Mouse (Mus musculus) intestine, embryonic 16.5 days (tissue): ENCODE measurements around the gene Gpc4. TPM values are rescaled to one million over a fixed set of nuclear protein-coding genes. Genes with fewer than 3 reads are reported as not detected.

Source experiments
- ATAC-seq: fragments of 200-750 bp; cut with Nextera tagmentation; 2 replicates; pipeline ENCODE4 v1.8.0; 2017; ENCODE audit warnings: moderate TSS enrichment, moderate library complexity
- H3K27ac ChIP-seq: fragments of 300-500 bp; sonication (generic); 2 replicates; pipeline ENCODE4 v1.5.1; 2014; ENCODE audit warnings: mild to moderate bottlenecking, low read length
- H3K27me3 ChIP-seq: fragments of 300-500 bp; sonication (generic); replicated peaks from 2 replicates; pipeline ENCODE4 v1.6.1; 2014; ENCODE audit warnings: low read length, control low read depth, mixed read lengths; ENCODE audit not compliant: control insufficient read depth, insufficient read depth
- H3K36me3 ChIP-seq: fragments of 300-500 bp; sonication (generic); 2 replicates; pipeline ENCODE4 v1.6.1; 2014; ENCODE audit warnings: low read length, control low read depth; ENCODE audit not compliant: control insufficient read depth, insufficient read depth
- H3K4me1 ChIP-seq: fragments of 300-500 bp; sonication (generic); 2 replicates; pipeline ENCODE4 v1.6.1; 2014; ENCODE audit warnings: low read length, control low read depth, mixed read lengths; ENCODE audit not compliant: control insufficient read depth, insufficient read depth
- H3K4me2 ChIP-seq: fragments of 300-500 bp; sonication (generic); 2 replicates; pipeline ENCODE4 v1.6.1; 2014; ENCODE audit warnings: low read depth, low read length, control low read depth
- H3K4me3 ChIP-seq: fragments of 300-500 bp; sonication (generic); 2 replicates; pipeline ENCODE4 v1.5.1; 2014; ENCODE audit warnings: mild to moderate bottlenecking, low read length
- H3K9ac ChIP-seq: fragments of 300-500 bp; sonication (generic); 2 replicates; pipeline ENCODE4 v1.6.1; 2014; ENCODE audit warnings: low read depth, low read length
- H3K9me3 ChIP-seq: fragments of 300-500 bp; sonication (generic); 2 replicates; pipeline ENCODE4 v1.6.1; 2016; ENCODE audit warnings: low read length, control low read depth; ENCODE audit not compliant: control insufficient read depth
- WGBS: fragments of 180-500 bp; shearing (Covaris S2); extraction: QIAGEN DNeasy Blood & Tissue Kit; methylation state at CpG from one replicate; pipeline ENCODE4 v1.1.7; 2014; 5-methylcytosine and 5-hydroxymethylcytosine counted together
- polyA plus RNA-seq: library from polyadenylated mRNA; unstranded; fragments of >200 nt; fragmentation: Nextera tagmentation; extraction: Ambion mirVana; gene quantifications from 2 replicates; pipeline ENCODE4 v1.2.1, GENCODE M21; 2015

The Gpc4 gene
- polyA plus RNA-seq = 26.3 and 26.6 TPM in 2 replicates

- H3K4me2 ChIP-seq = peak within 1 kb of the TSS; percentile 72
- no peaks in the 10 kb centered on the region for H3K9me3 ChIP-seq
- H3K4me1 ChIP-seq = no peaks in the 10 kb centered on the region
- peak within 1 kb of the TSS; percentile 58 for H3K4me3 ChIP-seq
- 15% methylated on average over 47 of the region's 76 CpGs for WGBS
- 0 out of 2 replicates have a peak, but pooled peaks cover 3% of the 10 kb centered on the region for H3K27me3 ChIP-seq
- H3K27ac ChIP-seq = no peak within 1 kb of the TSS
- no peaks in the 10 kb centered on the region for H3K36me3 ChIP-seq
- H3K9ac ChIP-seq = peak within 1 kb of the TSS; percentile 69
- ATAC-seq = peak; percentile 93
These were observed at the start of gene Gpc4 for GRCm38 (mm10) chrX:52164738-52165554. Gene Gpc4 (minus strand): TSS chrX:52165252.

DNA sequence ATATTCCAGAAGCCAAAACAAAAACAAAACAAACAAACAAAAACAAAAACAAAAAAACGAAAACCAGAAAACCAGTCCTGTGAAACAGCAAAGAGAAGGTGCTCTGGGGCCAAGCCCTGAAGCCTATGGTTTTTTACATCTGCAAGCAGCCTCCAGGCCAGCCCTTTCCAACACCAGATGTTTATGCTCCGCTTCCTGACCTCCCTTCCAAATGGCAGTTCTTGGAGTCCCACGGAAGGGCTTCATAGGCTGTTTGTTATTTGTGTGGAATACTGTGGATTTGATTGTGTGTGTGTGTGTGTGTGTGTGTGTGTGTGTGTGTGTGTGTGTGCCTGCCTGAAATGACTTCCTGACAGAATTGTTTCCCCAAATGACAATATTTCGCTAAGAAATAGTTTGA, 47.8 kb upstream of the Gpc4 start:
- Histone ChIP-seq H3K9me3 (no peaks in the 10 kb centered on the region), H3K4me1 (no peaks in the 10 kb centered on the region), H3K27me3 (peaks cover 3% of the 10 kb centered on the region; the same call in 1 of the 2 replicates), H3K4me2 (no peak overlapping the region), H3K36me3 (no peaks in the 10 kb centered on the region), H3K9ac (no peak overlapping the region), H3K27ac (no peak overlapping the region), H3K4me3 (no peak overlapping the region)
- no peak for ATAC-seq
- 55% methylated on average over 4 of the region's 4 CpGs for WGBS

GRCm38 (mm10) chrX:52199836-52200235, 34.8 kb upstream of the Gpc4 start:
- no peak overlapping the region for H3K4me3 ChIP-seq
- H3K9me3 ChIP-seq = no peaks in the 10 kb centered on the region
- no peak overlapping the region for H3K9ac ChIP-seq
- H3K4me2 ChIP-seq = no peak overlapping the region
- 33% methylated on average over 6 of the region's 6 CpGs for WGBS
- no peaks in the 10 kb centered on the region for H3K36me3 ChIP-seq
- no peak for ATAC-seq
- H3K4me1 ChIP-seq = no peaks in the 10 kb centered on the region
- H3K27ac ChIP-seq = no peak overlapping the region
- 0 out of 2 replicates have a peak, but pooled peaks cover 2% of the 10 kb centered on the region for H3K27me3 ChIP-seq

- Histone ChIP-seq H3K4me3 (no peak overlapping the region), H3K27ac (no peak overlapping the region), H3K9me3 (no peaks in the 10 kb centered on the region), H3K4me1 (no peaks in the 10 kb centered on the region), H3K4me2 (no peak overlapping the region), H3K9ac (no peak overlapping the region), H3K36me3 (no peaks in the 10 kb centered on the region), H3K27me3 (0 out of 2 replicates have a peak, but pooled peaks cover 2% of the 10 kb centered on the region)
- no peak for ATAC-seq
- 38% methylated on average over 4 of the region's 4 CpGs for whole genome bisulfite sequencing
These were observed 28.4 kb upstream of the Gpc4 start for GRCm38 (mm10) chrX:52193311-52193968.

DNA sequence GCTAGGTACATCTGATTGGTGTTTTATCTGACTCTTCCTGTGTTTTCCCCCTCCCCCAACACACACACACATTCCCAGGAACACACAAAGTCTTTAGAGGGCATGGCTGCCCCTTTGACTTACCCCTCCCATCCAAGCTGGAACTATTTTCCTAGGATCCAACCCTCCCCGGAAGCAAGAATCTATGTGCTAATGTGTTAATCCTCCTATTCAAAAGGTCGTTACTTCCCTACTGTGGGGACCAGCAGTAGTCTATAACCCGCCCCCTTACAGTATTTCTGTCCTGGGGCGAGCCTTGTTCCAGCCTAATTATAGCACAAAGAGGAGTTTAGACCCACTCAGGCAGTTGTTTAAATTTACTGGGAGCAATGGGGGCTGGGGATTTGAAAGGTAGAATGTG, 24.0 kb upstream of the Gpc4 start:
- ATAC-seq = no peak
- no peaks in the 10 kb centered on the region for H3K36me3 ChIP-seq

GRCm38 (mm10) chrX:52183551-52184442, 18.7 kb upstream of the Gpc4 start:
- no peak overlapping the region for H3K9ac ChIP-seq
- no peak for ATAC-seq
- no peaks in the 10 kb centered on the region for H3K36me3 ChIP-seq
- H3K27ac ChIP-seq = no peak overlapping the region
- no peaks in the 10 kb centered on the region for H3K27me3 ChIP-seq
- 59% methylated on average over 5 of the region's 5 CpGs for whole genome bisulfite sequencing
- no peaks in the 10 kb centered on the region for H3K4me1 ChIP-seq
- no peak overlapping the region for H3K4me2 ChIP-seq
- H3K9me3 ChIP-seq = no peaks in the 10 kb centered on the region
- no peak overlapping the region for H3K4me3 ChIP-seq

More for the DNA sequence above, 24.0 kb upstream of the Gpc4 start:
- H3K4me1 ChIP-seq = no peaks in the 10 kb centered on the region
- no peak overlapping the region for H3K9ac ChIP-seq
- no peaks in the 10 kb centered on the region for H3K9me3 ChIP-seq
- 38% methylated on average over 4 of the region's 4 CpGs for WGBS
- H3K4me2 ChIP-seq = no peak overlapping the region
- no peaks in the 10 kb centered on the region for H3K27me3 ChIP-seq
- H3K4me3 ChIP-seq = no peak overlapping the region
- no peak overlapping the region for H3K27ac ChIP-seq

GRCm38 (mm10) chrX:52181401-52181800, 16.3 kb upstream of the Gpc4 start:
- H3K4me3 ChIP-seq = no peak overlapping the region
- H3K36me3 ChIP-seq = no peaks in the 10 kb centered on the region
- ATAC-seq = no peak
- H3K27ac ChIP-seq = no peak overlapping the region
- H3K27me3 ChIP-seq = no peaks in the 10 kb centered on the region
- H3K4me1 ChIP-seq = no peaks in the 10 kb centered on the region
- 70% methylated on average over 2 of the region's 2 CpGs for WGBS
- H3K4me2 ChIP-seq = no peak overlapping the region
- no peaks in the 10 kb centered on the region for H3K9me3 ChIP-seq
- no peak overlapping the region for H3K9ac ChIP-seq

GRCm38 (mm10) chrX:52177067-52177466, 12.0 kb upstream of the Gpc4 start:
- 63% methylated on average over 4 of the region's 4 CpGs for WGBS
- no peaks in the 10 kb centered on the region for H3K27me3 ChIP-seq
- no peak overlapping the region for H3K27ac ChIP-seq
- no peak overlapping the region for H3K9ac ChIP-seq
- ATAC-seq = no peak
- no peaks in the 10 kb centered on the region for H3K4me1 ChIP-seq
- H3K9me3 ChIP-seq = no peaks in the 10 kb centered on the region
- H3K36me3 ChIP-seq = no peaks in the 10 kb centered on the region
- no peak overlapping the region for H3K4me2 ChIP-seq
- no peak overlapping the region for H3K4me3 ChIP-seq
